Mouse (Mus musculus) kidney, adult 2 months (tissue): Measurements from ENCODE around the gene Zfp879. TPM values are rescaled to one million over a fixed set of nuclear protein-coding genes. Genes with fewer than 3 reads are reported as not detected.

ENCODE experiments used
- DNase-seq: peaks from one replicate; pipeline ENCODE4 v3.0.0; 2021
- H3K27ac ChIP-seq: fragments of 200-500 bp; 2 replicates; pipeline ENCODE4 v1.5.1; 2012; ENCODE audit warnings: low read depth, low read length, control low read depth, inconsistent platforms; ENCODE audit not compliant: insufficient read depth
- H3K27me3 ChIP-seq: fragments of 200-500 bp; replicated peaks from 2 replicates; pipeline ENCODE4 v1.6.1; 2012; ENCODE audit warnings: mild to moderate bottlenecking, moderate library complexity, low read length, inconsistent platforms; ENCODE audit not compliant: control insufficient read depth, insufficient read depth
- H3K36me3 ChIP-seq: fragments of 200-500 bp; 2 replicates; pipeline ENCODE4 v1.6.1; 2012; ENCODE audit warnings: mild to moderate bottlenecking, moderate library complexity, low read length, inconsistent platforms; ENCODE audit not compliant: control insufficient read depth, insufficient read depth
- H3K4me1 ChIP-seq: fragments of 200-500 bp; 2 replicates; pipeline ENCODE4 v1.6.1; 2011; ENCODE audit warnings: low read length; ENCODE audit not compliant: control insufficient read depth, insufficient read depth
- H3K4me3 ChIP-seq: fragments of 200-500 bp; 2 replicates; pipeline ENCODE4 v1.5.1; 2011; ENCODE audit warnings: mild to moderate bottlenecking, low read depth, low read length, control low read depth; ENCODE audit not compliant: insufficient read depth
- CTCF ChIP-seq: fragments of 200-500 bp; conservative IDR thresholded peaks from 2 replicates; pipeline ENCODE4 v1.5.1; 2011; ENCODE audit warnings: low read depth, mild to moderate bottlenecking, control low read depth, low read length, moderate library complexity, mixed read lengths; ENCODE audit not compliant: insufficient read depth, insufficient read length
- POLR2A ChIP-seq: fragments of 200-500 bp; IDR thresholded peaks from one replicate; pipeline ENCODE4 v1.6.1; 2011; ENCODE audit warnings: low read depth, low read length, control low read depth
- WGBS: fragments of 180-500 bp; shearing (Covaris S2); methylation state at CpG from one replicate; pipeline ENCODE4 v1.1.7; 2018; 5-methylcytosine and 5-hydroxymethylcytosine counted together
- polyA plus RNA-seq: library from polyadenylated mRNA; depleted of rRNA; stranded (reverse); fragments of >200 nt; gene quantifications from 2 replicates; pipeline ENCODE4 v1.2.3, GENCODE M21; 2012

Zfp879 gene
- polyA plus RNA-seq, 1 experiment: 0.58 TPM

GRCm38 (mm10) chr11:50850989-50851601 lies 9.7 kb upstream of the Zfp879 start:
- WGBS: under 1% methylated on average over 72 of the region's 72 CpGs
- TF ChIP-seq POLR2A: no peak
- Histone ChIP-seq H3K36me3 (no peaks in the 10 kb centered on the region), H3K4me1 (no peaks in the 10 kb centered on the region), H3K4me3 (no peak overlapping the region), H3K27ac (no peak overlapping the region), H3K27me3 (no peaks in the 10 kb centered on the region; the same call in 1 of the 2 replicates)
- DNase-seq: peak; percentile 8

- no peak for DNase-seq
- no peak within 1 kb of the TSS for H3K27ac ChIP-seq
- no peaks in the 10 kb centered on the region for H3K36me3 ChIP-seq
- TF ChIP-seq CTCF: no peak
- WGBS: 2% methylated on average over 11 of the region's 11 CpGs
- no peaks in the 10 kb centered on the region for H3K4me1 ChIP-seq
- no peaks in the 10 kb centered on the region; the same call in 1 of the 2 replicates for H3K27me3 ChIP-seq
- H3K4me3 ChIP-seq: no peak within 1 kb of the TSS
These were observed 8.9 kb upstream of the Zfp879 start, which contains the start of gene Grm6 for GRCm38 (mm10) chr11:50850177-50850735. Gene Grm6, plus strand, starts transcription at chr11:50850685.

GRCm38 (mm10) chr11:50849310-50849709 lies 8.0 kb upstream of the Zfp879 start:
- Histone ChIP-seq H3K4me3 (no peak overlapping the region), H3K4me1 (no peaks in the 10 kb centered on the region), H3K27me3 (no peaks in the 10 kb centered on the region; the same call in 1 of the 2 replicates), H3K27ac (no peak overlapping the region), H3K36me3 (no peaks in the 10 kb centered on the region)
- no peak for TF ChIP-seq CTCF
- no peak for DNase-seq
- WGBS: 3% methylated on average over 10 of the region's 10 CpGs

GRCm38 (mm10) chr11:50848520-50849137 lies 7.3 kb upstream of the Zfp879 start:
- 49% methylated on average over 3 of the region's 3 CpGs for WGBS
- no peak for TF ChIP-seq POLR2A
- TF ChIP-seq CTCF: no peak
- Histone ChIP-seq H3K4me3 (no peak overlapping the region), H3K36me3 (no peaks in the 10 kb centered on the region), H3K27ac (no peak overlapping the region), H3K27me3 (no peaks in the 10 kb centered on the region; the same call in 1 of the 2 replicates), H3K4me1 (no peaks in the 10 kb centered on the region)
- no peak for DNase-seq

DNA sequence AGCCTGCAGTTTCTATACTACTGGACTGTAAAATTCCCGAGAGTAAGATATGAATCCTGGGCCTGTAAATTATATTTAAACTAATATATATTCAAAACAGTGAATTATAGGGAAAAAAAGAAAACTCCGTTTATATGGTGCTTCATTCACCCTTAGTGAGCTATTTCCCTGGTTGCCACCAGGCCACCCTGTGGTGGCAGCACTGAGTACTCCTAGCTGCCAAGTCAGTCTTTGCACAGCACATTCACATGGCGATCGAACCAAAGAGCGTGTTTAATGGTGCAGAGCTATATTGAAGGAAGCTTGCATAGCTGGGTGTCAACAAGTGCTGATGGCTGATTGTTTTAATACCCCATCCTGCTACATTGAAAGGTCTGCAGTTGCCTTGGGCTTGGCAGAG lies 5.7 kb upstream of the Zfp879 start:
- Histone ChIP-seq H3K4me1 (no peaks in the 10 kb centered on the region), H3K27ac (no peak overlapping the region), H3K36me3 (no peaks in the 10 kb centered on the region), H3K27me3 (no peaks in the 10 kb centered on the region; the same call in 1 of the 2 replicates), H3K4me3 (no peak overlapping the region)
- WGBS: 63% methylated on average over 5 of the region's 5 CpGs
- TF ChIP-seq POLR2A: no peak
- TF ChIP-seq CTCF: no peak; the same call in 1 of the 2 replicates
- no peak for DNase-seq

DNA sequence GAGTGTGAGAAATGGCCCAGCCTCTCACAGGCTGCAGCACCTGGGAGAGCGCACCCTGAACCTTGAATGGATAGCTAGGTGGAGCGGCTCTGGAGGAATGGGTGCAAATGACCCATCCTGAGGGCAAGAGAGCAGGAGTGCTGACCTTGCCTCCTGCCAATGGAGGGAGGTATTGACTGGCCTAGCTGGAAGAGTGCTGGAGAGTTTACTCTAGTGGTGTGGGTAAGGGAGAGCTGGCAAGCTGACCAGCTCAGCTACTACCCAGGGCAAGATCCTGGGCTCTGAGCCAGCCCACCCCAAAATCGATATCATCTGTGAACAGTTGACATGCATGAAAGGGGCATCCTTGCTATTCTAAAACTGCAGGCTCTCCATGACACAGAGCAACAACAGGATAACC lies 4.6 kb upstream of the Zfp879 start:
- Histone ChIP-seq H3K36me3 (no peaks in the 10 kb centered on the region), H3K4me1 (peaks cover under 1% of the 10 kb centered on the region; the same call in 1 of the 2 replicates), H3K27me3 (no peaks in the 10 kb centered on the region; the same call in 1 of the 2 replicates), H3K4me3 (no peak overlapping the region), H3K27ac (no peak overlapping the region)
- DNase-seq: no peak
- TF ChIP-seq CTCF (no peak), POLR2A (no peak)
- WGBS: 88% methylated on average over 3 of the region's 3 CpGs

GRCm38 (mm10) chr11:50835727-50836126 lies 5.6 kb downstream of the Zfp879 start:
- TF ChIP-seq POLR2A (no peak), CTCF (no peak)
- Histone ChIP-seq H3K27ac (no peak overlapping the region), H3K36me3 (peaks cover 1% of the 10 kb centered on the region; the same call in 1 of the 2 replicates), H3K4me3 (no peak overlapping the region), H3K4me1 (peaks cover 3% of the 10 kb centered on the region; the same call in 1 of the 2 replicates), H3K27me3 (no peaks in the 10 kb centered on the region)
- no peak for DNase-seq
- WGBS: 88% methylated on average over 4 of the region's 4 CpGs
